Mouse (Mus musculus) E14TG2a.4 (cell line): Measurements from ENCODE around the gene Aars.

Source experiments
- CTCF ChIP-seq: conservative IDR thresholded peaks from 2 replicates; pipeline ENCODE4 v1.5.1; 2014; ENCODE audit warnings: low read length
- NANOG ChIP-seq: IDR thresholded peaks from 2 replicates; pipeline ENCODE4 v1.6.1; 2014; ENCODE audit warnings: borderline replicate concordance, low read length, mixed read lengths
- POU5F1 ChIP-seq: IDR thresholded peaks from 2 replicates; pipeline ENCODE4 v1.6.1; 2014; ENCODE audit warnings: low read length, borderline replicate concordance

DNA sequence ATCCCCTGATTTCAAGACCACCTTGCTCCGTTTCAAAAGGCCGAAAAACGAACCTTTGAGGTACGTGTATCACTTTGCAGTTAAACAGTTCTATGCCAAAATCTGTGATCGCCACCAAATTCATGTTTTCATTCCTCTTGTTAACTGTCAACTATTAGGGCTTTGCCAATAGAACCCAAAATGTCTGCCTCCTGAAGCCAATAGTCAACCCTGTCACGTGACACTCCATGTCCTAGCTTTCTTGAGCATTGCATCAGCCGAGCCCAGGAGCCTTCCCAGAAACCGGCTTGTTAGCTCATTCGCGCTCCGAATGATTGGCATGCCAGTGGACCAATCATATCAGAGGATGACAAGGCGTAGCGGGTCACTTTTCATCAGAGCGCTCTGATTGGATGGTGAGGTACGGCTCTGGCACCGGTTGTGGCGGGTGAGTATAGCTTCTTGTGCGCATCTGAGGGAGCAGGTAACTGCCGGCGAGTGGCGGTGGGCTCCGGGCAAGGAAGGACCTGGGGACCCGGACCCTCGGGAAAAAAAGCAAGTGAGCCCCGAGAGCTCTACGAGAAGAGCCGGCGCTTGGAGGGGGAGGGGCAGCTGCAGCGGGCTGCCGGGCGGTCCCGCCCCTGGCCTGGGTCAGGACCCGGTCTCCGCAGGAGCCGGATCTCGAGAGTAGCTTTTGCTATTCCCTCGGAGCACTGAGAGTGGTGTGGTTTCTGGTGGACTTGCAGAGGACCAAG, 705 bp downstream of the Aars start:
- TF ChIP-seq CTCF, result no peak
- no peak for TF ChIP-seq NANOG
- no peak for TF ChIP-seq POU5F1
